Mouse (Mus musculus) forebrain, embryonic 13.5 days (tissue): ENCODE data around the gene Gm42417. TPM values are rescaled to one million over a fixed set of nuclear protein-coding genes. Genes with fewer than 3 reads are reported as not detected.
"Not testable (repeated sequence)": the region's sequence is repeated elsewhere in the genome, so short reads cannot be mapped to it uniquely, and the experiment has no call there.

Source experiments
- ATAC-seq: fragments of 200-750 bp; cut with Nextera tagmentation; 2 replicates; pipeline ENCODE4 v1.8.0; 2017
- H3K27ac ChIP-seq: fragments of 300-500 bp; sonication (generic); 2 replicates; pipeline ENCODE4 v1.5.1; 2015; ENCODE audit warnings: inconsistent platforms, mild to moderate bottlenecking, moderate library complexity
- H3K27me3 ChIP-seq: fragments of 300-500 bp; sonication (generic); 2 replicates; pipeline ENCODE4 v1.6.1; 2015; ENCODE audit warnings: mild to moderate bottlenecking, inconsistent platforms
- H3K36me3 ChIP-seq: fragments of 300-500 bp; sonication (generic); 2 replicates; pipeline ENCODE4 v1.6.1; 2015; ENCODE audit warnings: mild to moderate bottlenecking, inconsistent platforms; ENCODE audit not compliant: poor library complexity, severe bottlenecking
- H3K4me1 ChIP-seq: fragments of 300-500 bp; sonication (generic); 2 replicates; pipeline ENCODE4 v1.6.1; 2015; ENCODE audit warnings: inconsistent platforms
- H3K4me2 ChIP-seq: fragments of 300-500 bp; sonication (generic); 2 replicates; pipeline ENCODE4 v1.6.1; 2015; ENCODE audit warnings: inconsistent platforms, mild to moderate bottlenecking, moderate library complexity
- H3K4me3 ChIP-seq: fragments of 300-500 bp; sonication (generic); 2 replicates; pipeline ENCODE4 v1.5.1; 2015; ENCODE audit warnings: mild to moderate bottlenecking, inconsistent platforms
- H3K9ac ChIP-seq: fragments of 300-500 bp; sonication (generic); 2 replicates; pipeline ENCODE4 v1.6.1; 2015; ENCODE audit warnings: mild to moderate bottlenecking, inconsistent platforms
- H3K9me3 ChIP-seq: fragments of 300-500 bp; sonication (generic); replicated peaks from 2 replicates; pipeline ENCODE4 v1.6.1; 2016; ENCODE audit warnings: inconsistent platforms
- WGBS: fragments of 180-500 bp; shearing (Covaris S2); methylation state at CpG from one replicate; pipeline ENCODE4 v1.1.7; 2015; 5-methylcytosine and 5-hydroxymethylcytosine counted together
- polyA plus RNA-seq: library from polyadenylated mRNA; unstranded; fragments of >200 nt; fragmentation: Nextera tagmentation; extraction: Ambion mirVana; gene quantifications from 2 replicates; pipeline ENCODE4 v1.2.1, GENCODE M21; 2015

Gm42417 gene
- polyA plus RNA-seq, 1 experiment from 2014 or later = 0.30 TPM

- 95% methylated on average over 9 of the region's 9 CpGs for WGBS
These were observed 2.4 kb downstream of the Gm42417 start, which contains the start of gene Ankrd23 for GRCm38 (mm10) chr1:36536783-36537182. Gene Ankrd23, minus strand, starts transcription at chr1:36536883.

GRCm38 (mm10) chr1:36536397-36536728 is 2.9 kb downstream of the Gm42417 start:
- no peak for ATAC-seq
- whole genome bisulfite sequencing = 85% methylated on average over 8 of the region's 8 CpGs
- no peaks in the 10 kb centered on the region for H3K27me3 ChIP-seq

More at GRCm38 (mm10) chr1:36536783-36537182, 2.4 kb downstream of the Gm42417 start, which contains the start of gene Ankrd23:
- not testable (repeated sequence) for H3K4me1 ChIP-seq, H3K27me3 ChIP-seq, H3K4me3 ChIP-seq, H3K9ac ChIP-seq, H3K4me2 ChIP-seq, H3K9me3 ChIP-seq, ATAC-seq
- Histone ChIP-seq H3K36me3 (peaks cover 31% of the 10 kb centered on the region), H3K27ac (peak within 1 kb of the TSS; percentile 44; the same call in 1 of the 2 replicates)

GRCm38 (mm10) chr1:36535477-36536396 is 3.5 kb downstream of the Gm42417 start:
- H3K9me3 ChIP-seq = no peaks in the 10 kb centered on the region
- ATAC-seq = no peak
- no peak overlapping the region for H3K27ac ChIP-seq
- H3K27me3 ChIP-seq = no peaks in the 10 kb centered on the region
- H3K4me2 ChIP-seq = no peak overlapping the region
- WGBS = 85% methylated on average over 11 of the region's 11 CpGs
- H3K4me3 ChIP-seq = no peak overlapping the region
- H3K4me1 ChIP-seq = peaks cover 9% of the 10 kb centered on the region
- peaks cover 29% of the 10 kb centered on the region; the same call in 1 of the 2 replicates for H3K36me3 ChIP-seq
- no peak overlapping the region for H3K9ac ChIP-seq

More at GRCm38 (mm10) chr1:36536397-36536728, 2.9 kb downstream of the Gm42417 start:
- H3K4me1 ChIP-seq = peaks cover 5% of the 10 kb centered on the region
- H3K4me3 ChIP-seq = no peak overlapping the region
- peaks cover 29% of the 10 kb centered on the region for H3K36me3 ChIP-seq
- no peak overlapping the region for H3K4me2 ChIP-seq
- H3K27ac ChIP-seq = no peak overlapping the region
- H3K9ac ChIP-seq = no peak overlapping the region
- no peaks in the 10 kb centered on the region for H3K9me3 ChIP-seq

GRCm38 (mm10) chr1:36534595-36535058 is 4.6 kb downstream of the Gm42417 start:
- no peak overlapping the region for H3K27ac ChIP-seq
- H3K36me3 ChIP-seq = peaks cover 18% of the 10 kb centered on the region; the same call in 1 of the 2 replicates
- no peak overlapping the region for H3K4me2 ChIP-seq
- H3K27me3 ChIP-seq = no peaks in the 10 kb centered on the region
- H3K9me3 ChIP-seq = no peaks in the 10 kb centered on the region
- H3K9ac ChIP-seq = no peak overlapping the region
- peaks cover 19% of the 10 kb centered on the region for H3K4me1 ChIP-seq
- no peak for ATAC-seq
- no peak overlapping the region for H3K4me3 ChIP-seq
- WGBS = 84% methylated on average over 6 of the region's 6 CpGs

DNA sequence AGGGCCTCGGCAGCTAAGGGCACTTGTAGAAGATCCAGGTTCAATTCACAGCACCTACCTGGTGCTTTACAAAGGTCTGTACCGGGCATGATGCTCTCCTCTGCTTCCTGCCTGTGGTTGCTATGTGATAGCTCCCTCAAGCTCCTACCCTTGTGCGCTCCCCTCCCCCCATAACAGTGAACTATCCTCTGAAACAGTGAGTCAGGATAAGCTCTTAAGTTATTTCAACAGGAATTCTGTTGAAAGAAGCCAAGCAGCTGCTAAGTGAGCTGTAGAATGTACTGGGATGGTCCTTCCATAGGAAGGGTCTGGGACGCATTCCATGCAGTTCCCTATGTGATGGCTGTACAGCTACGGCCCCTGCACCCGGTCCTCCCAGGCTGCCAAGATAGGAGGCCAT is 5.7 kb downstream of the Gm42417 start:
- H3K9me3 ChIP-seq = no peaks in the 10 kb centered on the region
- ATAC-seq = no peak
- H3K27me3 ChIP-seq = no peaks in the 10 kb centered on the region
- H3K4me1 ChIP-seq = peaks cover 24% of the 10 kb centered on the region
- H3K36me3 ChIP-seq = peaks cover 10% of the 10 kb centered on the region; the same call in 1 of the 2 replicates
- H3K27ac ChIP-seq = no peak overlapping the region
- H3K4me3 ChIP-seq = no peak overlapping the region
- 86% methylated on average over 6 of the region's 6 CpGs for WGBS
- no peak overlapping the region for H3K9ac ChIP-seq
- no peak overlapping the region for H3K4me2 ChIP-seq

- ATAC-seq = no peak
- Histone ChIP-seq H3K9ac (no peak overlapping the region), H3K4me2 (no peak overlapping the region), H3K36me3 (peaks cover 16% of the 10 kb centered on the region; the same call in 1 of the 2 replicates), H3K9me3 (no peaks in the 10 kb centered on the region), H3K4me1 (peaks cover 37% of the 10 kb centered on the region), H3K4me3 (no peak overlapping the region), H3K27ac (no peak overlapping the region), H3K27me3 (no peaks in the 10 kb centered on the region)
- 92% methylated on average over 12 of the region's 12 CpGs for WGBS
These were observed 7.8 kb downstream of the Gm42417 start for GRCm38 (mm10) chr1:36531461-36531860.

GRCm38 (mm10) chr1:36530962-36531361 is 8.3 kb downstream of the Gm42417 start:
- no peak for ATAC-seq
- Histone ChIP-seq H3K27ac (peak overlapping the region; percentile 33; the same call in 1 of the 2 replicates), H3K4me1 (peaks cover 37% of the 10 kb centered on the region), H3K9ac (no peak overlapping the region), H3K4me3 (no peak overlapping the region), H3K36me3 (peaks cover 21% of the 10 kb centered on the region), H3K4me2 (no peak overlapping the region), H3K9me3 (no peaks in the 10 kb centered on the region), H3K27me3 (no peaks in the 10 kb centered on the region)
- WGBS = 94% methylated on average over 7 of the region's 7 CpGs

DNA sequence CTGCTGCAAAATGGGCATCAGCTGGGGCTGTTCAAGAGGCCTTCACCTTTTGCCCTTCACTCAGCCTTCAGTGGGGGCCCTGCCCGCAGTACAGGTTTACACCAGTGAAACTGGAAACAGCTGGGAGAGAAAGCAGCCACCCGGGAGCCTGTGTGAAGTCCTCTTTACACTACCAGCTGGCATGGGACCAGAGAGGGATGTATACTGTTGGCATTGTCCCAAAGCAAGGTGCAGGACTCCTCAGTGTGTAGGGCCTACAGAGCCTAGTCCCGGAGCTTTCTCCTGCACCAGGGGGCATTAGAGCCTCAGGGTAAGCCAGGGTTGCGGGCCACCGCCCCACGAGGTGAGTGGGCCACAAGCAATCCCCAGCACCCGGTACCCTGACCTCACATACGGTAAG is 8.7 kb downstream of the Gm42417 start:
- 78% methylated on average over 8 of the region's 8 CpGs for WGBS
- H3K27me3 ChIP-seq = no peaks in the 10 kb centered on the region
- H3K27ac ChIP-seq = peak overlapping the region; percentile 33; the same call in 1 of the 2 replicates
- H3K36me3 ChIP-seq = peaks cover 25% of the 10 kb centered on the region
- H3K9me3 ChIP-seq = no peaks in the 10 kb centered on the region
- H3K4me1 ChIP-seq = peaks cover 37% of the 10 kb centered on the region
- peak; percentile 16; the same call in 1 of the 2 replicates for ATAC-seq
- H3K4me2 ChIP-seq = no peak overlapping the region
- no peak overlapping the region for H3K4me3 ChIP-seq
- no peak overlapping the region; the same call in 1 of the 2 replicates for H3K9ac ChIP-seq

GRCm38 (mm10) chr1:36529875-36530274 is 9.4 kb downstream of the Gm42417 start:
- H3K27ac ChIP-seq = peak overlapping the region; percentile 33; the same call in 1 of the 2 replicates

GRCm38 (mm10) chr1:36529274-36529673 is 10.0 kb downstream of the Gm42417 start:
- Histone ChIP-seq H3K4me1 (peaks cover 37% of the 10 kb centered on the region), H3K4me3 (no peak overlapping the region), H3K36me3 (peaks cover 38% of the 10 kb centered on the region), H3K27ac (no peak overlapping the region), H3K4me2 (no peak overlapping the region), H3K9ac (no peak overlapping the region), H3K27me3 (no peaks in the 10 kb centered on the region), H3K9me3 (no peaks in the 10 kb centered on the region)
- 94% methylated on average over 4 of the region's 4 CpGs for WGBS
- ATAC-seq = no peak

More at GRCm38 (mm10) chr1:36529875-36530274, 9.4 kb downstream of the Gm42417 start:
- no peak for ATAC-seq
- Histone ChIP-seq H3K4me1 (peaks cover 37% of the 10 kb centered on the region), H3K4me3 (no peak overlapping the region), H3K4me2 (no peak overlapping the region), H3K27me3 (no peaks in the 10 kb centered on the region), H3K9ac (no peak overlapping the region), H3K9me3 (no peaks in the 10 kb centered on the region), H3K36me3 (peaks cover 31% of the 10 kb centered on the region)
- 96% methylated on average over 4 of the region's 4 CpGs for WGBS

DNA sequence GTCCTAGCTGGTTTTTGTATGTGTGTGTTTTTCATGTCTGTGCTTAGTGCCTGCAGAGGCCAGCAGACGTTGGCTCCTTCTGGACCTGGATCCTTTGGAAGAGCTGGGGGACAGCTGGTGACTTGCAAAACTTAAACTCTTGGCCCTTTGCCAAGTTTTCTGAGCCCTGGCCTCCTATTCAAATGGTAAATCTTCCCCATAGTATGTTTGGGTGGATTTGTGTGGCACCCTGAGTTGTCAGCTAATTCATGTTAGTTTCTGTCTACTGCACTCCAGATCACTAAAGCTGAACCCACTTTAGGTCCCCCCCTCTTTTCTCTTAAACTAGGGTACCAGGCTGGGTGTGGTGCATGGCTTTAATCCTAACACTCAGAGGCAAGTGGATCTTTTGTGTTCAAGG is 10.9 kb downstream of the Gm42417 start:
- Histone ChIP-seq H3K36me3 (peaks cover 47% of the 10 kb centered on the region), H3K27ac (peak overlapping the region; percentile 87), H3K27me3 (no peaks in the 10 kb centered on the region), H3K4me2 (no peak overlapping the region), H3K4me1 (peaks cover 44% of the 10 kb centered on the region), H3K9ac (no peak overlapping the region), H3K9me3 (no peaks in the 10 kb centered on the region), H3K4me3 (no peak overlapping the region)
- ATAC-seq = peak; percentile 73
- WGBS = 3% methylated on average over 1 of the region's 1 CpGs

GRCm38 (mm10) chr1:36526903-36527302 is 12.3 kb downstream of the Gm42417 start:
- H3K27ac ChIP-seq = peak overlapping the region; percentile 19; the same call in 1 of the 2 replicates
- no peaks in the 10 kb centered on the region for H3K9me3 ChIP-seq
- H3K4me3 ChIP-seq = no peak overlapping the region
- no peak for ATAC-seq
- 91% methylated on average over 10 of the region's 10 CpGs for WGBS
- peaks cover 53% of the 10 kb centered on the region for H3K4me1 ChIP-seq
- H3K4me2 ChIP-seq = no peak overlapping the region
- H3K36me3 ChIP-seq = peaks cover 60% of the 10 kb centered on the region
- H3K27me3 ChIP-seq = no peaks in the 10 kb centered on the region
- no peak overlapping the region for H3K9ac ChIP-seq
